Mouse (Mus musculus): ENCODE measurements around the gene Slc25a38.

Gene Slc25a38

GRCm38 (mm10) chr9:120140652-120141051, 30.5 kb downstream of the Slc25a38 start:
- in situ Hi-C loops (cut with MboI, MseI): loop anchor here (10.0 kb wide), 1 partner anchor 486 kb away; no protein-coding TSS in a partner anchor

- in situ Hi-C loops (cut with MboI, MseI): loop anchor here (10.0 kb wide), 1 partner anchor 490 kb away; no protein-coding TSS in a partner anchor
These were observed 34.3 kb downstream of the Slc25a38 start for GRCm38 (mm10) chr9:120144474-120144873.

- in situ Hi-C loops (cut with MboI, MseI): loop anchor here (10.0 kb wide), 1 partner anchor 495 kb away; no protein-coding TSS in a partner anchor
These were observed 39.2 kb downstream of the Slc25a38 start, which contains the start of gene Mobp for GRCm38 (mm10) chr9:120149222-120149828. TSS of gene Mobp (plus strand) at chr9:120149707.

GRCm38 (mm10) chr9:120151152-120151551, 41.0 kb downstream of the Slc25a38 start:
- in situ Hi-C loops (cut with MboI, MseI): loop anchor here (5.0 kb wide), 1 partner anchor 51 kb away; no protein-coding TSS in a partner anchor

- in situ Hi-C loops (cut with MboI, MseI): loop anchor here (5.0 kb wide), 1 partner anchor 50 kb away; no protein-coding TSS in a partner anchor
These were observed 41.8 kb downstream of the Slc25a38 start for GRCm38 (mm10) chr9:120151906-120152399.

GRCm38 (mm10) chr9:120158047-120158446, 47.9 kb downstream of the Slc25a38 start:
- in situ Hi-C loops (cut with MboI, MseI): no loop called here

GRCm38 (mm10) chr9:120163862-120164261, 53.7 kb downstream of the Slc25a38 start:
- in situ Hi-C loops (cut with MboI, MseI): no loop called here

GRCm38 (mm10) chr9:120167826-120168225, 57.7 kb downstream of the Slc25a38 start:
- in situ Hi-C loops (cut with MboI, MseI): no loop called here

- in situ Hi-C loops (cut with MboI, MseI): no loop called here
These were observed 61.1 kb downstream of the Slc25a38 start for GRCm38 (mm10) chr9:120171295-120171694.
